In the genomic region with DNA sequence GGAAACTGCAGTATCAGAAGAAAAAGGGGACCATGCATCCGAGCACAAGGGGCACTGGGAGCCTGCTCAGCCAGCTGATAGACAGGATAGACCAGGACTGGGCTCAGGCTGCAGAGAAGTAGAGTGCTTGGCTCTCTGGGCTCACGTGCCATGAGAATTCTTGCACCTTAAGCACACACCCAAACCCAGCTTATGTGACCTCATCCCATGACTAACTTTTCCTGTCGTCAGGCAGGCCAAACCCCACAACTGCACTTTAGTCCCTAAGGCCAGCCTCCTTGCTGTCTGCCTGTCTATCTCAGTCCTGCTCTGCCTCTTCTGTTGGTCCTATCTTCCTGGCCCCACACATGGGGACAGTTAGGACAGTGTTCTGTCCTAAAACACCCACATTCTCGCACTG, we compare ENCODE assay signal across 16 mouse cellular contexts. TPM values are rescaled to one million over a fixed set of nuclear protein-coding genes. Genes with fewer than 3 reads are reported as not detected.
DNase-seq lines count a peak whose midpoint lies in the region; ATAC-seq and TF ChIP-seq lines count a peak whose summit lies in the region.
"Had no signal": no experiment of that assay in that cellular context is flagged by ENCODE, and none has a peak within 500 bp of the region (broad histone marks: within the 10 kb centered on the region; RNA-seq: fewer than 3 reads in every experiment).

No protein-coding gene starts in this region.

- peak overlapping the region; percentile 24; the same call in 1 of the 2 replicates for H3K27ac ChIP-seq in heart, embryonic 10.5 days
- peak overlapping the region; percentile 99 for H3K27ac ChIP-seq in midbrain, embryonic 10.5 days (replicated peaks)
- H3K27ac ChIP-seq in midbrain, embryonic 11.5 days (ENCODE audit: low read depth, low read length) = no peak overlapping the region
- peak overlapping the region; percentile 17; the same call in 1 of the 2 replicates for H3K27ac ChIP-seq in embryonic fibroblast, embryonic 13.5 days (ENCODE audit: insufficient read depth, low read length)
- peak overlapping the region; percentile 66 for H3K27ac ChIP-seq in small intestine, adult 2 months (ENCODE audit: insufficient read depth, low read depth, low read length)
- H3K27ac ChIP-seq: hindbrain, embryonic 13.5 days had no signal

- TF ChIP-seq CTCF in embryonic fibroblast, embryonic 13.5 days (IDR thresholded peaks at IDR 0.05; ENCODE audit: borderline replicate concordance, insufficient read depth, low read length) = no peak
- no peak for TF ChIP-seq CTCF in small intestine, adult 2 months (IDR thresholded peaks at IDR 0.05; ENCODE audit: extremely low read depth, insufficient read length, insufficient replicate concordance, low read depth, low read length)

- H3K27me3 ChIP-seq in heart, embryonic 10.5 days (ENCODE audit: insufficient read depth, poor library complexity, severe bottlenecking) = no peaks in the 10 kb centered on the region
- no peaks in the 10 kb centered on the region for H3K27me3 ChIP-seq in midbrain, embryonic 10.5 days (ENCODE audit: low read depth, poor library complexity, severe bottlenecking)
- no peaks in the 10 kb centered on the region for H3K27me3 ChIP-seq in midbrain, embryonic 11.5 days (ENCODE audit: control insufficient read depth, insufficient read depth, low read length)
- no peaks in the 10 kb centered on the region for H3K27me3 ChIP-seq in small intestine, adult 2 months (ENCODE audit: control insufficient read depth, insufficient read depth, low read length)
- H3K27me3 ChIP-seq: hindbrain, embryonic 13.5 days had no signal

- H3K9ac ChIP-seq in midbrain, embryonic 11.5 days (ENCODE audit: low read length) = no peak overlapping the region
- H3K9ac ChIP-seq: forebrain, postnatal 0 days had no signal

- no peaks in the 10 kb centered on the region for H3K9me3 ChIP-seq in heart, embryonic 10.5 days
- H3K9me3 ChIP-seq in midbrain, embryonic 10.5 days (replicated peaks) = no peaks in the 10 kb centered on the region
- H3K9me3 ChIP-seq in midbrain, embryonic 11.5 days (ENCODE audit: control insufficient read depth, low read length) = no peaks in the 10 kb centered on the region
- H3K9me3 ChIP-seq: G1E; hindbrain, embryonic 13.5 days had no signal

- no peak for ATAC-seq in midbrain, embryonic 11.5 days (ENCODE audit: low FRiP score)
- ATAC-seq: forebrain, postnatal 0 days had no signal

- no peaks in the 10 kb centered on the region for H3K36me3 ChIP-seq in heart, embryonic 10.5 days
- no peaks in the 10 kb centered on the region for H3K36me3 ChIP-seq in midbrain, embryonic 10.5 days
- H3K36me3 ChIP-seq in midbrain, embryonic 11.5 days (ENCODE audit: control insufficient read depth, insufficient read depth, low read length) = no peaks in the 10 kb centered on the region
- H3K36me3 ChIP-seq in small intestine, adult 2 months (ENCODE audit: control insufficient read depth, insufficient read depth, low read length) = no peaks in the 10 kb centered on the region
- H3K36me3 ChIP-seq: G1E; hindbrain, embryonic 13.5 days had no signal

- peaks cover 51% of the 10 kb centered on the region for H3K4me1 ChIP-seq in heart, embryonic 10.5 days
- H3K4me1 ChIP-seq in midbrain, embryonic 10.5 days = peaks cover 60% of the 10 kb centered on the region
- H3K4me1 ChIP-seq in midbrain, embryonic 11.5 days (ENCODE audit: control insufficient read depth, insufficient read depth, low read length) = peaks cover 36% of the 10 kb centered on the region
- peaks cover 11% of the 10 kb centered on the region for H3K4me1 ChIP-seq in embryonic fibroblast, embryonic 13.5 days (ENCODE audit: control insufficient read depth, insufficient read depth, low read length)
- peaks cover 3% of the 10 kb centered on the region for H3K4me1 ChIP-seq in small intestine, adult 2 months (ENCODE audit: control insufficient read depth, insufficient read depth, insufficient read length, low read length)

- TF ChIP-seq POLR2A in embryonic fibroblast, embryonic 13.5 days (IDR thresholded peaks at IDR 0.05; ENCODE audit: low read depth, low read length) = no peak
- no peak for TF ChIP-seq POLR2A in small intestine, adult 2 months (IDR thresholded peaks at IDR 0.05; ENCODE audit: low read depth, low read length)

- 49% methylated on average over 4 of the region's 4 CpGs for WGBS in heart, embryonic 10.5 days
- 78% methylated on average over 4 of the region's 4 CpGs for WGBS in midbrain, embryonic 10.5 days
- WGBS in midbrain, embryonic 11.5 days = 72% methylated on average over 4 of the region's 4 CpGs
- WGBS in small intestine, adult 2 months = 60% methylated on average over 4 of the region's 4 CpGs

- no peak overlapping the region for H3K4me3 ChIP-seq in heart, embryonic 10.5 days
- H3K4me3 ChIP-seq in midbrain, embryonic 10.5 days = no peak overlapping the region
- no peak overlapping the region for H3K4me3 ChIP-seq in midbrain, embryonic 11.5 days (ENCODE audit: low read depth, low read length)
- H3K4me3 ChIP-seq in embryonic fibroblast, embryonic 13.5 days (ENCODE audit: insufficient read depth, low read length) = no peak overlapping the region
- no peak overlapping the region for H3K4me3 ChIP-seq in small intestine, adult 2 months (ENCODE audit: low read depth, low read length)
- H3K4me3 ChIP-seq: erythroblast, embryonic 14.5 days; hindbrain, embryonic 13.5 days had no signal

- no peak overlapping the region for H3K4me2 ChIP-seq in midbrain, embryonic 11.5 days
- H3K4me2 ChIP-seq: hindbrain, embryonic 13.5 days; liver, embryonic 11.5 days had no signal

- no peak for DNase-seq in heart, embryonic 10.5 days (ENCODE audit: low spot score)
- DNase-seq in heart, adult 8-10 months (ENCODE audit: low spot score) = no peak
- DNase-seq in midbrain, embryonic 10.5 days (ENCODE audit: low spot score) = no peak
- DNase-seq in midbrain, embryonic 11.5 days (ENCODE audit: low spot score, missing footprints) = no peak
- DNase-seq in embryo, embryonic 11 days = no peak
- no peak for DNase-seq in right cerebral cortex, adult 2 months (ENCODE audit: low spot score in 2 of 2)
- DNase-seq: forebrain, postnatal 0 days; lung, adult 18-20 months; right cerebral cortex, adult 18-20 months; thymus, postnatal 4 days had no signal

RNA-seq across cellular contexts. Expression of a gene that starts 15.3 kb away (rescaled TPM):
- 43.7 and 47.7 TPM in 2 replicates for polyA plus RNA-seq in heart, embryonic 10.5 days (2016; fragmentation: Nextera tagmentation; extraction: Ambion mirVana)
- total RNA-seq in heart, adult 8-10 months (2022) = 10 to 100 TPM; 18.9 to 20.1 (median 19.6) TPM
- 57.2 and 62.0 TPM in 2 replicates for polyA plus RNA-seq in midbrain, embryonic 10.5 days (2016; fragmentation: Nextera tagmentation; extraction: Ambion mirVana)
- 62.2 and 64.1 TPM in 2 replicates for polyA plus RNA-seq in midbrain, embryonic 11.5 days (2014; fragmentation: Nextera tagmentation; extraction: Ambion mirVana)
- polyA plus RNA-seq in embryonic fibroblast, embryonic 13.5 days (2011; ENCODE audit: insufficient read length, low read depth, missing spikeins) = 29.3 and 35.9 TPM in 2 replicates
- 3.4 and 5.5 TPM in 2 replicates for polyA plus RNA-seq in small intestine, adult 2 months (2012; rRNA removed)

RNA-seq across cellular contexts. Expression of a gene that starts 15.4 kb away (rescaled TPM):
- polyA plus RNA-seq in heart, embryonic 10.5 days (2016; fragmentation: Nextera tagmentation; extraction: Ambion mirVana) = 53.3 and 55.2 TPM in 2 replicates
- 10 to 100 TPM; 33.7 to 37.7 (median 35.0) TPM for total RNA-seq in heart, adult 8-10 months (2022)
- polyA plus RNA-seq in midbrain, embryonic 10.5 days (2016; fragmentation: Nextera tagmentation; extraction: Ambion mirVana) = 59.8 and 59.9 TPM in 2 replicates
- polyA plus RNA-seq in midbrain, embryonic 11.5 days (2014; fragmentation: Nextera tagmentation; extraction: Ambion mirVana) = 50.8 and 54.7 TPM in 2 replicates
- polyA plus RNA-seq in embryonic fibroblast, embryonic 13.5 days (2011; ENCODE audit: insufficient read length, low read depth, missing spikeins) = 29.9 and 38.2 TPM in 2 replicates
- polyA plus RNA-seq in small intestine, adult 2 months (2012; rRNA removed) = 12.1 and 16.7 TPM in 2 replicates

RNA-seq across cellular contexts. Expression of a gene that starts 19.8 kb away (rescaled TPM):
- polyA plus RNA-seq in heart, embryonic 10.5 days (2016; fragmentation: Nextera tagmentation; extraction: Ambion mirVana) = 12.7 and 18.9 TPM in 2 replicates
- total RNA-seq in heart, adult 8-10 months (2022) = 1 to 10 TPM; 4.0 to 5.9 (median 4.9) TPM
- polyA plus RNA-seq in midbrain, embryonic 10.5 days (2016; fragmentation: Nextera tagmentation; extraction: Ambion mirVana) = 18.4 and 18.7 TPM in 2 replicates
- 5.5 and 6.0 TPM in 2 replicates for polyA plus RNA-seq in midbrain, embryonic 11.5 days (2014; fragmentation: Nextera tagmentation; extraction: Ambion mirVana)
- 9.0 and 13.0 TPM in 2 replicates for polyA plus RNA-seq in embryonic fibroblast, embryonic 13.5 days (2011; ENCODE audit: insufficient read length, low read depth, missing spikeins)
- polyA plus RNA-seq in small intestine, adult 2 months (2012; rRNA removed) = 24.9 and 33.6 TPM in 2 replicates

RNA-seq across cellular contexts. Expression of a gene that starts 25.6 kb away (rescaled TPM):
- 408 and 575 TPM in 2 replicates for polyA plus RNA-seq in heart, embryonic 10.5 days (2016; fragmentation: Nextera tagmentation; extraction: Ambion mirVana)
- total RNA-seq in heart, adult 8-10 months (2022) = 10 to 100 TPM; 57.4 to 70.8 (median 63.8) TPM
- polyA plus RNA-seq in midbrain, embryonic 10.5 days (2016; fragmentation: Nextera tagmentation; extraction: Ambion mirVana) = 2,837 and 3,349 TPM in 2 replicates
- polyA plus RNA-seq in midbrain, embryonic 11.5 days (2014; fragmentation: Nextera tagmentation; extraction: Ambion mirVana) = 2,717 and 2,900 TPM in 2 replicates
- 43.8 and 84.3 TPM in 2 replicates for polyA plus RNA-seq in embryonic fibroblast, embryonic 13.5 days (2011; ENCODE audit: insufficient read length, low read depth, missing spikeins)
- polyA plus RNA-seq in small intestine, adult 2 months (2012; rRNA removed) = 599 and 1,328 TPM in 2 replicates
- polyA plus RNA-seq: G1E had no signal
